Mouse (Mus musculus): ENCODE measurements around the gene Rprd1b. TPM values are rescaled to one million over a fixed set of nuclear protein-coding genes. Genes with fewer than 3 reads are reported as not detected.

The Rprd1b gene
- polyA plus RNA-seq, 1 experiment from 2014 or later: 19.8 TPM

DNA sequence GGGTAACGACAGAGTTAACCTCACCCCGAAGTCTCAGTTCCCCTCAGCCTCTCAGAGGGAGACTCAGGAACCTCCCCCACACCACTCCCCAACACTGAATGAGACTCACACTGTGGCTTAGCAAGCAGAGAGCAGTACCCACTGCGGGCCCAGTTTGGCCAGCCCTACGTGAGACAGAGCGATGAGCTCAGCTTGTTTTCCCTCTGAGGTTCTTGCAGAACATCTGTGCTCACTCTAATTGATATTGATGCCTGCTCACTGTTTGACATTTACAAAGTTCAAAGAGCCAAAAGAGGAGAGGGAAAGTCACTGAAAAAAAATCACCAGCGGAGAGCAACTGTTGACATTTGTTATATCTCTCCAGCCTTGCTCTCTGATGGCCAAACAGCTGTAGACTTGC, 133.5 kb downstream of the Rprd1b start:
- Histone ChIP-seq H3K27ac (ENCODE audit: low read depth, low read length) (no peak overlapping the region), H3K36me3 (ENCODE audit: control insufficient read depth, insufficient read depth) (no peaks in the 10 kb centered on the region), H3K4me1 (replicated peaks; ENCODE audit: control insufficient read depth, insufficient read depth, low read length) (0 out of 2 replicates have a peak, but pooled peaks cover 17% of the 10 kb centered on the region), H3K9me3 (ENCODE audit: control insufficient read depth) (no peaks in the 10 kb centered on the region), H3K4me3 (ENCODE audit: low read depth, low read length) (no peak overlapping the region), H3K4me2 (replicated peaks; ENCODE audit: low read depth) (no peak overlapping the region), H3K27me3 (replicated peaks; ENCODE audit: control insufficient read depth, insufficient read depth, low read length) (no peaks in the 10 kb centered on the region), H3K9ac (ENCODE audit: low read depth, low read length) (no peak overlapping the region)
- WGBS: 69% methylated on average over 6 of the region's 6 CpGs
- no peak for ATAC-seq
- no peak for TF ChIP-seq CTCF (IDR thresholded peaks at IDR 0.05; ENCODE audit: low read depth)

DNA sequence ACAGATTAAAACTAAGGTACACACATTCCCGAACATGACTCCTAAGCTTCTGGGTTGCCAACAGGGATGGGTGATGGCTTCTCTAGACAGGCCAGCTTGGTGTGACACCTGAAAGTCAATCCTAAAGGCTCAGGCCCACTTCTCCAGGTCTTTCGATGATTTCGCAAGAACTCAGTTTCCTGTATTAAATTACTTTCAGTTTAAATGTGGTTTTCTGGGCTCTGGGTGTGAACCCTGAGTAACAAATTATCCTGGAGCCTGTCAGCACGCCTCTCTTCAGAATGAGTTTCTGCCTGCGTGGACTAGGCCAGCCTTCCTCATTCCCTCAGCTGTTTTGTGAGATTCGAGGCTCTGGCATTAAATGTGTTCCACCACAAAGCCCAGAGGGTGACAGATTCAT, 134.7 kb downstream of the Rprd1b start:
- Histone ChIP-seq H3K9me3 (ENCODE audit: control insufficient read depth) (no peaks in the 10 kb centered on the region), H3K4me1 (replicated peaks; ENCODE audit: control insufficient read depth, insufficient read depth, low read length) (0 out of 2 replicates have a peak, but pooled peaks cover 23% of the 10 kb centered on the region), H3K4me2 (replicated peaks; ENCODE audit: low read depth) (no peak overlapping the region), H3K4me3 (ENCODE audit: low read depth, low read length) (no peak overlapping the region), H3K27me3 (replicated peaks; ENCODE audit: control insufficient read depth, insufficient read depth, low read length) (no peaks in the 10 kb centered on the region), H3K27ac (ENCODE audit: low read depth, low read length) (no peak overlapping the region), H3K9ac (ENCODE audit: low read depth, low read length) (no peak overlapping the region), H3K36me3 (ENCODE audit: control insufficient read depth, insufficient read depth) (no peaks in the 10 kb centered on the region)
- no peak for TF ChIP-seq CTCF (IDR thresholded peaks at IDR 0.05; ENCODE audit: low read depth)
- ATAC-seq: no peak
- 53% methylated on average over 6 of the region's 6 CpGs for WGBS

DNA sequence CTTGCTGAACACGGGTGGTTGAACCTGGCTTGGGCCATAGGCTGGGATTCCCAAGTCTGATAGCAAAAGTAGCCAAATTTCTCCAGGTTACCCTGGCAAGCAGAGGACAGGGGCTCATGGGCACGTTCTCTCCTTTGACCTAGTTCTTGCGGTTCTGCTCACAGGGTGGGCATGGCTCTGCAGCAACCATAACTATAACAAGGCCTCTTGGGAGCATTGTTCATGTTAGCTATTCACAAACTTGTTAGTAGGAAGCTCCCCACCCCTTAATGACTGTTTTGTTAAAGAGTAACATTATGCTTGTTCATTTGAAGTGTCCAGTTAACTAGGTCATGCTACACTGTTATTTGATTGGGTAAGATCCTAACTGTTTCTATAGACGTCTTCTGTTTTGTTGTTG, 137.5 kb downstream of the Rprd1b start:
- Histone ChIP-seq H3K9me3 (ENCODE audit: control insufficient read depth) (no peaks in the 10 kb centered on the region), H3K4me1 (replicated peaks; ENCODE audit: control insufficient read depth, insufficient read depth, low read length) (0 out of 2 replicates have a peak, but pooled peaks cover 13% of the 10 kb centered on the region), H3K9ac (ENCODE audit: low read depth, low read length) (no peak overlapping the region), H3K4me2 (replicated peaks; ENCODE audit: low read depth) (no peak overlapping the region), H3K27me3 (replicated peaks; ENCODE audit: control insufficient read depth, insufficient read depth, low read length) (no peaks in the 10 kb centered on the region), H3K4me3 (ENCODE audit: low read depth, low read length) (no peak overlapping the region), H3K27ac (ENCODE audit: low read depth, low read length) (no peak overlapping the region), H3K36me3 (ENCODE audit: control insufficient read depth, insufficient read depth) (no peaks in the 10 kb centered on the region)
- WGBS: 79% methylated on average over 4 of the region's 4 CpGs
- no peak for TF ChIP-seq CTCF (IDR thresholded peaks at IDR 0.05; ENCODE audit: low read depth)
- no peak for ATAC-seq

DNA sequence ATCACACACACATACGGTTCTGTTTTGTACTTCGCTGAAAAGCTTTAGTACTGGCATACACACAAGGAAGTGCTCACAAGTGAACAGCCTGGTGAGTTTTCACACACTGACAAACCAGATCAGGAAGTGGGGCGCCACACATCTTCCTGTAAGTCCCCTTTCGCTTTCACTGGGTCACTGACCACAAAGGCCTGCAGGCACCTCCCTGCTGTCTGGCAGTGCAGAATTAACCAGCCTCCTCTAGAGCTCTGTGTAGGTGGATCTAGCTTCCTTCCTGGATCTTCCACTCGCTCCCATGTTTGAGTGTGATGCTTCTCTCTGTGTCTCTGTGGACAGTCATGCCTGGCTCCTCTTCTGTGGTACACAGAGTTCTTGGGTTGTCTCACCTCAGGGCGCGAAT, 138.3 kb downstream of the Rprd1b start:
- Histone ChIP-seq H3K4me2 (replicated peaks; ENCODE audit: low read depth) (peak overlapping the region; percentile 2; the same call in 1 of the 2 replicates), H3K36me3 (ENCODE audit: control insufficient read depth, insufficient read depth) (no peaks in the 10 kb centered on the region), H3K27ac (ENCODE audit: low read depth, low read length) (peak overlapping the region; percentile 54; the same call in 1 of the 2 replicates), H3K4me1 (replicated peaks; ENCODE audit: control insufficient read depth, insufficient read depth, low read length) (0 out of 2 replicates have a peak, but pooled peaks cover 13% of the 10 kb centered on the region), H3K9me3 (ENCODE audit: control insufficient read depth) (no peaks in the 10 kb centered on the region), H3K9ac (ENCODE audit: low read depth, low read length) (no peak overlapping the region), H3K27me3 (replicated peaks; ENCODE audit: control insufficient read depth, insufficient read depth, low read length) (no peaks in the 10 kb centered on the region), H3K4me3 (ENCODE audit: low read depth, low read length) (no peak overlapping the region)
- peak; percentile 56 for ATAC-seq
- TF ChIP-seq CTCF (IDR thresholded peaks at IDR 0.05; ENCODE audit: low read depth): no peak
- 62% methylated on average over 7 of the region's 7 CpGs for WGBS

DNA sequence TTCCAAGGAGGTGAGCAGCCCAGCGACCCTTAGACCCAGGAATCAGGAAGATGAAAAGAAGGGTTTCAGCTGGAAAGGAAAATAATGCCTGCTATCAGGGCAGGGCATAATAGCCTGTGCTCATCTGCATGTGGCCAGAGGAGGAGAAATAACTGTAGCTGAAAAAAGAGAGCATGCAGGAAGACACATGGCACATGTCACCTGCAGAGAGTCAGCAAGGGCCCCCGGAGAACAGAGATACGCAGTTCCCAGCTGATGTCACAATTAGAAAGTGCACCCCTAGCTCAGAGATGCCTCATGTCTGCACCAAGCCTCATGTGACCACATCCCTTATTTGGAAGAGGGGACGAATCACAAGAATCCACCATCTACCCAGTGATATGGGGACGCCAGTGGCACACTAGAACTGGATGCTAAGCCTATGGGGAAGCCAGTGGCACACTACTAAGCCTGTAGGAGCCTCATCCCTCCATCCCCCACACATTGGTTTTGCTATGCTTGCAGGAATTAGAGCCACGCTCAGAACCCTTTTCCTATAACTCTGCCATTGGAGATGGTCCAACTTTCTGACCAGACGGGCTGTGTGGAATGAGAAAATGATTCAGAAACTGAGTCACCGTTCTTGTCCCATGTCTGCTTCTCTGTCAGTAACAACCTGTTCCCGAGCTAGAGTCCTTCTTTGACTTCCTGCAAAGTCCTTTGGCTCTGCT, 139.4 kb downstream of the Rprd1b start:
- WGBS: 60% methylated on average over 9 of the region's 9 CpGs

DNA sequence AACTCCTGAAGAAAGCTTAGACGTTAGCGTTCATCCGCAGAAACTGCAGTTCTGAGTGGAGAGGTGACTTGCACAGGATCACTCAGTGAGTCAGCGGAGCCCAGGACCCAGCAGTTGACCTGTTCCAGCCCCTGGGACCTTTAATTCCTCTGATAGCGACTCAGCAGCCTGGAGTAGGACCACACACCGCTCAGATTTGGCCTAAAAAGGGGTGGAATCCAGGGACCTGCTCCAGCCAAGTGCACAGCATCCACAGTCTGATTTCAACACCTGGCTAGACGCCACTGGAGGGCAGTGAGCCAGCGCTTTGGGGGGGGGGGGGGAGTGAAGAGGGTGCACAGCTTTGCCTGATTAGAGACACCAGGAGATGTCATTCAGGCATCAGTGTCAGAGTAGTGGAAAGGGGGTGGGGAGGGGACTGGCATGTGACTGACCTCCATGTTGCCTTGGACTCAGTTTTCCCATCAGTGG, 140.5 kb downstream of the Rprd1b start:
- Histone ChIP-seq H3K27ac (ENCODE audit: low read depth, low read length) (no peak overlapping the region), H3K4me3 (ENCODE audit: low read depth, low read length) (no peak overlapping the region), H3K9ac (ENCODE audit: low read depth, low read length) (no peak overlapping the region), H3K9me3 (ENCODE audit: control insufficient read depth) (no peaks in the 10 kb centered on the region), H3K4me2 (replicated peaks; ENCODE audit: low read depth) (no peak overlapping the region), H3K27me3 (replicated peaks; ENCODE audit: control insufficient read depth, insufficient read depth, low read length) (no peaks in the 10 kb centered on the region), H3K36me3 (ENCODE audit: control insufficient read depth, insufficient read depth) (no peaks in the 10 kb centered on the region), H3K4me1 (replicated peaks; ENCODE audit: control insufficient read depth, insufficient read depth, low read length) (0 out of 2 replicates have a peak, but pooled peaks cover 10% of the 10 kb centered on the region)
- no peak for TF ChIP-seq CTCF (IDR thresholded peaks at IDR 0.05; ENCODE audit: low read depth)
- 52% methylated on average over 8 of the region's 8 CpGs for WGBS
- ATAC-seq: no peak

More for the DNA sequence above, 139.4 kb downstream of the Rprd1b start:
- H3K9me3 ChIP-seq (ENCODE audit: control insufficient read depth): no peaks in the 10 kb centered on the region
- no peaks in the 10 kb centered on the region for H3K36me3 ChIP-seq (ENCODE audit: control insufficient read depth, insufficient read depth)
- no peak for TF ChIP-seq CTCF (IDR thresholded peaks at IDR 0.05; ENCODE audit: low read depth)
- H3K27me3 ChIP-seq (replicated peaks; ENCODE audit: control insufficient read depth, insufficient read depth, low read length): no peaks in the 10 kb centered on the region
- no peak overlapping the region for H3K27ac ChIP-seq (ENCODE audit: low read depth, low read length)
- 0 out of 2 replicates have a peak, but pooled peaks cover 13% of the 10 kb centered on the region for H3K4me1 ChIP-seq (replicated peaks; ENCODE audit: control insufficient read depth, insufficient read depth, low read length)
- no peak for ATAC-seq
- H3K4me2 ChIP-seq (replicated peaks; ENCODE audit: low read depth): no peak overlapping the region
- H3K9ac ChIP-seq (ENCODE audit: low read depth, low read length): no peak overlapping the region
- H3K4me3 ChIP-seq (ENCODE audit: low read depth, low read length): no peak overlapping the region

Measured in intestine, postnatal 0 days (tissue).